1 mouse cellular context compared by ENCODE assay signal in genomic region chr2:32535501-32535991, GRCm38 (mm10).
TF ChIP-seq lines count a peak whose summit lies in the region.

No protein-coding gene starts in this region.

TF ChIP-seq in MEL, 35 proteins besides CTCF, POLR2A, EP300 and RAD21:
- TF ChIP-seq NRF1 (IDR thresholded peaks at IDR 0.05; ENCODE audit: insufficient read depth, low read depth, low read length, poor library complexity, severe bottlenecking) (peak; percentile 58), MAX (IDR thresholded peaks at IDR 0.05; ENCODE audit: low read length) (0 out of 2 replicates have a peak, but pooled peaks have one; percentile 3), ZC3H11A (IDR thresholded peaks at IDR 0.05; ENCODE audit: low read depth, low read length) (no peak), CHD1 (IDR thresholded peaks at IDR 0.05; ENCODE audit: low read depth, low read length) (peak; percentile 69; the same call in 1 of the 2 replicates)
